Mouse (Mus musculus) lung, postnatal 0 days (tissue): ENCODE data around the gene Vmn1r123. TPM values are rescaled to one million over a fixed set of nuclear protein-coding genes. Genes with fewer than 3 reads are reported as not detected.
"Not testable (repeated sequence)": the region's sequence is repeated elsewhere in the genome, so short reads cannot be mapped to it uniquely, and the experiment has no call there.

Experiments used
- ATAC-seq: fragments of 200-750 bp; cut with Nextera tagmentation; 2 replicates; pipeline ENCODE4 v1.8.0; 2017; ENCODE audit warnings: moderate library complexity
- DNase-seq: peaks from one replicate; pipeline ENCODE4 v3.0.0-alpha.2; 2016; ENCODE audit warnings: low spot score
- H3K27ac ChIP-seq: fragments of 300-500 bp; sonication (generic); 2 replicates; pipeline ENCODE4 v1.5.1; 2014; ENCODE audit warnings: antibody characterized with exemption, mild to moderate bottlenecking, low read length, mixed read lengths
- H3K27me3 ChIP-seq: fragments of 300-500 bp; sonication (generic); replicated peaks from 2 replicates; pipeline ENCODE4 v1.6.1; 2014; ENCODE audit warnings: low read length, mixed read lengths; ENCODE audit not compliant: insufficient read depth
- H3K36me3 ChIP-seq: fragments of 300-500 bp; sonication (generic); 2 replicates; pipeline ENCODE4 v1.6.1; 2014; ENCODE audit warnings: low read length, mixed read lengths; ENCODE audit not compliant: insufficient read depth
- H3K4me1 ChIP-seq: fragments of 300-500 bp; sonication (generic); 2 replicates; pipeline ENCODE4 v1.6.1; 2014; ENCODE audit warnings: antibody characterized with exemption, low read depth, low read length, mixed read lengths; ENCODE audit not compliant: insufficient read depth
- H3K4me2 ChIP-seq: fragments of 300-500 bp; sonication (generic); replicated peaks from 2 replicates; pipeline ENCODE4 v1.6.1; 2014; ENCODE audit warnings: low read depth, mild to moderate bottlenecking, low read length, moderate library complexity, mixed read lengths
- H3K4me3 ChIP-seq: fragments of 300-500 bp; sonication (generic); 2 replicates; pipeline ENCODE4 v1.5.1; 2014; ENCODE audit warnings: low read depth, low read length
- H3K9ac ChIP-seq: fragments of 300-500 bp; sonication (generic); replicated peaks from 2 replicates; pipeline ENCODE4 v1.6.1; 2014; ENCODE audit warnings: low read depth, mild to moderate bottlenecking
- H3K9me3 ChIP-seq: fragments of 300-500 bp; sonication (generic); 2 replicates; pipeline ENCODE4 v1.6.1; 2016; ENCODE audit warnings: low read length, mixed read lengths
- WGBS: fragments of 180-500 bp; shearing (Covaris S2); extraction: QIAGEN DNeasy Blood & Tissue Kit; methylation state at CpG from one replicate; pipeline ENCODE4 v1.1.7; 2014; 5-methylcytosine and 5-hydroxymethylcytosine counted together
- polyA plus RNA-seq: library from polyadenylated mRNA; unstranded; fragments of >200 nt; fragmentation: Nextera tagmentation; extraction: Ambion mirVana; gene quantifications from 2 replicates; pipeline ENCODE4 v1.2.1, GENCODE M21; 2015

Vmn1r123 gene
- not detected in 2 replicates for polyA plus RNA-seq

DNA sequence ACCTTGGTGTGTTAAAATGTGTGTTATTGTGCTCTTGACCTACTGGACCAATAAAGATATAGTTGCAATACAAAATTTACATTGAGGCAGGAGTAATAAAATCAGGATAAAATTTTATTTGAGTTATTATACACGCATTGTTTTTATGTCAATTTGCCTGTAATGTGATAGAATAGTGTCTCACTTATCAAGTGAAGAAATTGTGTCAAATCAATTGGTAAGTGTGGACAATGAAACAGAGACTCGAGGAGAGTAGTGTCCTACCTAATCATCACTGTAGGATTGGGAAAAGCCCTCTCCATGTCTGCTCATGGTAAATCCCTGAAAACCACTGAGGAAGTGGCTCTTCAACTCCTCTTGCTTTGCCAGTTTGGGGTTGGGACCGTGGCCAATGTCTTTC is at the start of gene Vmn1r123:
Gene Vmn1r123, plus strand, starts transcription at position 301 of the 400 bp plus-strand sequence.
- H3K4me2 ChIP-seq, H3K4me3 ChIP-seq, H3K36me3 ChIP-seq, DNase-seq, H3K9ac ChIP-seq, ATAC-seq, H3K27ac ChIP-seq, H3K9me3 ChIP-seq, H3K4me1 ChIP-seq, H3K27me3 ChIP-seq: not testable (repeated sequence)
- no CpG with 5 or more reads among the region's 3 CpGs for WGBS

- 59% methylated on average over 2 of the region's 3 CpGs for WGBS
- H3K27me3 ChIP-seq, DNase-seq: not testable (repeated sequence)
Measured at GRCm38 (mm10) chr7:21134028-21134427, 28.0 kb upstream of the Vmn1r123 start, which contains the start of gene Vmn1r122. Gene Vmn1r122, minus strand, starts transcription at chr7:21134128.

GRCm38 (mm10) chr7:21190323-21190722 is 28.3 kb downstream of the Vmn1r123 start, which contains the start of gene Gm5157:
Gene Gm5157, minus strand, starts transcription at chr7:21190423.
- H3K4me2 ChIP-seq, H3K9me3 ChIP-seq, H3K4me3 ChIP-seq, ATAC-seq, DNase-seq, H3K36me3 ChIP-seq, H3K9ac ChIP-seq, H3K4me1 ChIP-seq, H3K27ac ChIP-seq, H3K27me3 ChIP-seq: not testable (repeated sequence)
- WGBS = 9% methylated on average over 1 of the region's 2 CpGs

More at GRCm38 (mm10) chr7:21134028-21134427, 28.0 kb upstream of the Vmn1r123 start, which contains the start of gene Vmn1r122:
- not testable (repeated sequence) for H3K4me2 ChIP-seq, H3K27ac ChIP-seq, H3K4me1 ChIP-seq, H3K9me3 ChIP-seq, H3K4me3 ChIP-seq, H3K36me3 ChIP-seq, ATAC-seq, H3K9ac ChIP-seq

Other genes with a start within 250 kb of the Vmn1r123 start
- not detected in 2 replicates for gene Vmn1r118, start 249.8 kb upstream of the Vmn1r123 start, polyA plus RNA-seq
- gene Vmn1r119, start 149.7 kb upstream of the Vmn1r123 start, polyA plus RNA-seq = not detected in 2 replicates
- gene Vmn1r120, start 108.4 kb upstream of the Vmn1r123 start, polyA plus RNA-seq = not detected in 2 replicates
- gene Vmn1r121, start 63.7 kb upstream of the Vmn1r123 start, polyA plus RNA-seq = not detected in 2 replicates
- gene Vmn1r122, start 28.1 kb upstream of the Vmn1r123 start, polyA plus RNA-seq = not detected in 2 replicates
- gene Gm5157, start 28.2 kb downstream of the Vmn1r123 start, polyA plus RNA-seq = not detected in 2 replicates
- gene Vmn1r124, start 98.4 kb downstream of the Vmn1r123 start, polyA plus RNA-seq = not detected in 2 replicates
- not detected in 2 replicates for gene Vmn1r125, start 110.0 kb downstream of the Vmn1r123 start, polyA plus RNA-seq
- not detected in 2 replicates for gene Vmn1r126, start 139.3 kb downstream of the Vmn1r123 start, polyA plus RNA-seq
- gene Vmn1r127, start 157.7 kb downstream of the Vmn1r123 start, polyA plus RNA-seq = not detected in 2 replicates
- not detected in 2 replicates for gene Vmn1r128, start 187.2 kb downstream of the Vmn1r123 start, polyA plus RNA-seq
- not detected in 2 replicates for gene Vmn1r129, start 199.1 kb downstream of the Vmn1r123 start, polyA plus RNA-seq